Mouse (Mus musculus): ENCODE measurements at regions not wholly inside any gene's neighbourhood (a gene's known extent, or its start where the extent isn't known, plus 50 kb on each side); places are given as distances from the start of the nearest gene placed in this dataset. TPM values are rescaled to one million over a fixed set of nuclear protein-coding genes. Genes with fewer than 3 reads are reported as not detected.

- DNase-seq (ENCODE audit: low spot score): no peak
Observed at GRCm38 (mm10) chr5:7779827-7780226, 180.4 kb upstream of the Steap4 start.

- DNase-seq (ENCODE audit: low spot score): no peak
Observed at GRCm38 (mm10) chr5:7782235-7782634, 178.0 kb upstream of the Steap4 start.

GRCm38 (mm10) chr5:7788406-7788805 lies 171.9 kb upstream of the Steap4 start:
- DNase-seq (ENCODE audit: low spot score): no peak

- no peak for DNase-seq (ENCODE audit: low spot score)
Observed at GRCm38 (mm10) chr5:7789126-7789525, 171.1 kb upstream of the Steap4 start.

- no peak for DNase-seq (ENCODE audit: low spot score)
Observed at GRCm38 (mm10) chr5:7820592-7820991, 139.7 kb upstream of the Steap4 start.

- DNase-seq (ENCODE audit: low spot score): no peak
Observed at GRCm38 (mm10) chr5:7821700-7822099, 138.6 kb upstream of the Steap4 start.

- DNase-seq (ENCODE audit: low spot score): no peak
Observed at GRCm38 (mm10) chr5:7829618-7830017, 130.6 kb upstream of the Steap4 start.

GRCm38 (mm10) chr5:7833812-7834211 lies 126.4 kb upstream of the Steap4 start:
- no peak for DNase-seq (ENCODE audit: low spot score)

GRCm38 (mm10) chr5:7863047-7863446 lies 97.2 kb upstream of the Steap4 start:
- no peak for DNase-seq (ENCODE audit: low spot score)

GRCm38 (mm10) chr5:7866041-7866641 lies 94.1 kb upstream of the Steap4 start:
- no peak for DNase-seq (ENCODE audit: low spot score)

GRCm38 (mm10) chr5:7899537-7899936 lies 60.7 kb upstream of the Steap4 start:
- peak; percentile 3 for DNase-seq (ENCODE audit: low spot score)

Small RNA genes lying in the stretch of these regions (microRNA-seq; reads per million reads assigned to microRNA genes)
- gene Gm22196: not detected
